Mouse (Mus musculus) layer of hippocampus, adult 2 months (tissue): ENCODE data around the gene Lamp2. TPM values are rescaled to one million over a fixed set of nuclear protein-coding genes. Genes with fewer than 3 reads are reported as not detected.
"Not testable (repeated sequence)": the region's sequence is repeated elsewhere in the genome, so short reads cannot be mapped to it uniquely, and the experiment has no call there.

Experiments
- DNase-seq, 2 experiments: peaks; one replicate each; pipeline ENCODE4 v3.0.0; 2022; ENCODE audit warnings: low spot score in 2 of 2
- H3K27ac ChIP-seq: fragments of 200-600 bp; 2 replicates; pipeline ENCODE4 v1.8.1; 2022
- H3K4me3 ChIP-seq: fragments of 200-600 bp; 2 replicates; pipeline ENCODE4 v1.8.1; 2022; ENCODE audit warnings: mild to moderate bottlenecking
- CTCF ChIP-seq: fragments of 200-600 bp; conservative IDR thresholded peaks from 2 replicates; pipeline ENCODE4 v1.8.1; 2022; ENCODE audit warnings: antibody characterized with exemption, mild to moderate bottlenecking, moderate library complexity
- total RNA-seq, 2 experiments: library from RNA; stranded (reverse); gene quantifications; 2 replicates each; pipeline ENCODE4 v1.2.3; 2021

Gene Lamp2
- total RNA-seq, 2 experiments from 2014 or later, result 67.0 to 69.1 TPM

- no peak for DNase-seq
- no peak overlapping the region for H3K27ac ChIP-seq
- TF ChIP-seq CTCF, result no peak
- H3K4me3 ChIP-seq, result no peak overlapping the region
These were observed 54.2 kb downstream of the Lamp2 start for GRCm38 (mm10) chrX:38402004-38402403.

GRCm38 (mm10) chrX:38400616-38401015 lies 55.6 kb downstream of the Lamp2 start:
- no peak overlapping the region for H3K27ac ChIP-seq
- no peak overlapping the region for H3K4me3 ChIP-seq
- no peak for DNase-seq
- TF ChIP-seq CTCF, result no peak

GRCm38 (mm10) chrX:38399671-38400070 lies 56.6 kb downstream of the Lamp2 start:
- H3K27ac ChIP-seq, result no peak overlapping the region
- no peak overlapping the region for H3K4me3 ChIP-seq
- no peak for TF ChIP-seq CTCF
- no peak for DNase-seq

GRCm38 (mm10) chrX:38373169-38373568 lies 83.1 kb downstream of the Lamp2 start:
- H3K27ac ChIP-seq, DNase-seq: not testable (repeated sequence)

GRCm38 (mm10) chrX:38364621-38365020 lies 91.6 kb downstream of the Lamp2 start:
- H3K4me3 ChIP-seq, H3K27ac ChIP-seq, DNase-seq: not testable (repeated sequence)

More at GRCm38 (mm10) chrX:38373169-38373568, 83.1 kb downstream of the Lamp2 start:
- H3K4me3 ChIP-seq, result not testable (repeated sequence)

GRCm38 (mm10) chrX:38362016-38362415 lies 94.2 kb downstream of the Lamp2 start:
- no peak for DNase-seq
- H3K27ac ChIP-seq, result no peak overlapping the region
- TF ChIP-seq CTCF, result no peak
- H3K4me3 ChIP-seq, result no peak overlapping the region

Other genes starting within 250 kb of the Lamp2 start
- gene Tmem255a, start 204.0 kb downstream of the Lamp2 start, total RNA-seq, result 10 to 100 TPM; 21.1 to 26.9 TPM
- gene Atp1b4, start 140.3 kb downstream of the Lamp2 start, total RNA-seq, result not detected
- gene Cul4b, start 119.7 kb upstream of the Lamp2 start, total RNA-seq, result 10 to 100 TPM; 34.5 to 36.4 TPM
- 10 to 100 TPM; 83.9 to 92.8 TPM for gene Mcts1, start 144.1 kb upstream of the Lamp2 start, total RNA-seq
- gene C1galt1c1, start 178.6 kb upstream of the Lamp2 start, total RNA-seq, result 10 to 100 TPM; 22.4 to 25.3 TPM